Mouse (Mus musculus) fat pad, adult 2 months (tissue): ENCODE measurements around the gene Vmn1r123.
"Not testable (repeated sequence)": the region's sequence is repeated elsewhere in the genome, so short reads cannot be mapped to it uniquely, and the experiment has no call there.

Experiments
- DNase-seq: peaks from one replicate; pipeline ENCODE4 v3.0.0-alpha.2; 2011; ENCODE audit warnings: low read depth, low spot score; ENCODE audit errors: extremely low read depth

Gene Vmn1r123

DNA sequence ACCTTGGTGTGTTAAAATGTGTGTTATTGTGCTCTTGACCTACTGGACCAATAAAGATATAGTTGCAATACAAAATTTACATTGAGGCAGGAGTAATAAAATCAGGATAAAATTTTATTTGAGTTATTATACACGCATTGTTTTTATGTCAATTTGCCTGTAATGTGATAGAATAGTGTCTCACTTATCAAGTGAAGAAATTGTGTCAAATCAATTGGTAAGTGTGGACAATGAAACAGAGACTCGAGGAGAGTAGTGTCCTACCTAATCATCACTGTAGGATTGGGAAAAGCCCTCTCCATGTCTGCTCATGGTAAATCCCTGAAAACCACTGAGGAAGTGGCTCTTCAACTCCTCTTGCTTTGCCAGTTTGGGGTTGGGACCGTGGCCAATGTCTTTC is at the start of gene Vmn1r123:
TSS of gene Vmn1r123 (plus strand) at position 301 of the 400 bp plus-strand sequence.
- DNase-seq: not testable (repeated sequence)

DNA sequence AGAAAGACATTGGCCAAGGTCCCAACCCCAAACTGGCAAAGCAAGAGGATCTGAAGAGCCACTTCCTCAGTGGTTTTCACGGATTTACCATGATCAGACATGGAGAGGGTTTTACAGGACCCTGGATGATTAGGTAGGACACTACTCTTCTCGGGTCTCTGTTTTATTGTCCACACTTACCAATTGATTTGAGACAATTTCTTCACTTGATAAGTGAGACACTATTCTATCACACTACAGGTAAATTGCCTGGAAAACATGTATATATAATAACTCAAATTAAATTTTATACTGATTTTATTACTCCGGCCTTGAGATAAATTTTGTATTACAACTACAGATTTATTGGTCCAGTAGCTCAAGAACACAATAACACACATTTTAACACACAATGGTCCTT is 28.0 kb upstream of the Vmn1r123 start, which contains the start of gene Vmn1r122:
TSS of gene Vmn1r122 (minus strand) at position 101 of the 400 bp plus-strand sequence.
- not testable (repeated sequence) for DNase-seq

GRCm38 (mm10) chr7:21190323-21190722 is 28.3 kb downstream of the Vmn1r123 start, which contains the start of gene Gm5157:
Gm5157 (minus strand) TSS chr7:21190423.
- DNase-seq: not testable (repeated sequence)
